Mouse (Mus musculus) retina, postnatal 1 day (tissue): ENCODE measurements around the gene Pigg.

Source experiments
- DNase-seq: peaks from one replicate; pipeline ENCODE4 v3.0.0-alpha.2; 2012

Gene Pigg

GRCm38 (mm10) chr5:108359491-108359890, 47.1 kb downstream of the Pigg start:
- DNase-seq: no peak

- DNase-seq: no peak
Observed at GRCm38 (mm10) chr5:108360211-108360610, 47.8 kb downstream of the Pigg start.

- DNase-seq: peak; percentile 25
Observed at GRCm38 (mm10) chr5:108362330-108362729, 49.9 kb downstream of the Pigg start.

- DNase-seq: peak; percentile 3
Observed at GRCm38 (mm10) chr5:108366328-108366983, 54.0 kb downstream of the Pigg start.

GRCm38 (mm10) chr5:108366984-108367841, 54.8 kb downstream of the Pigg start:
- DNase-seq: peak; percentile 63

- DNase-seq: peak; percentile 41
Observed at GRCm38 (mm10) chr5:108367871-108368332, 55.5 kb downstream of the Pigg start, which contains the start of gene Gm42517. Gene Gm42517 (minus strand): TSS chr5:108367922.

- DNase-seq: peak; percentile 21
Observed at GRCm38 (mm10) chr5:108368446-108368845, 56.0 kb downstream of the Pigg start.

- DNase-seq: peak; percentile 53
Observed at GRCm38 (mm10) chr5:108368851-108369621, 56.6 kb downstream of the Pigg start.

GRCm38 (mm10) chr5:108369964-108370363, 57.6 kb downstream of the Pigg start:
- DNase-seq: no peak

GRCm38 (mm10) chr5:108374079-108374478, 61.7 kb downstream of the Pigg start:
- no peak for DNase-seq

GRCm38 (mm10) chr5:108376059-108376458, 63.6 kb downstream of the Pigg start:
- DNase-seq: no peak

- no peak for DNase-seq
Observed at GRCm38 (mm10) chr5:108378346-108378745, 65.9 kb downstream of the Pigg start.

GRCm38 (mm10) chr5:108385632-108386031, 73.2 kb downstream of the Pigg start:
- DNase-seq: no peak

GRCm38 (mm10) chr5:108386449-108386848, 74.0 kb downstream of the Pigg start:
- no peak for DNase-seq

GRCm38 (mm10) chr5:108388201-108388600, 75.8 kb downstream of the Pigg start, which contains the start of gene Pde6b:
Gene Pde6b (plus strand): TSS chr5:108388391.
- DNase-seq: no peak

- DNase-seq: peak; percentile 56
Observed at GRCm38 (mm10) chr5:108389744-108390143, 77.3 kb downstream of the Pigg start.
